Mouse (Mus musculus): Measurements from ENCODE around the gene Zc3h13. TPM values are rescaled to one million over a fixed set of nuclear protein-coding genes. Genes with fewer than 3 reads are reported as not detected.
A peak's percentile ranks its signal among the peaks of the same experiment; 100 is the strongest.

Zc3h13 gene
- polyA plus RNA-seq, 1 experiment from 2014 or later: 15.9 TPM

DNA sequence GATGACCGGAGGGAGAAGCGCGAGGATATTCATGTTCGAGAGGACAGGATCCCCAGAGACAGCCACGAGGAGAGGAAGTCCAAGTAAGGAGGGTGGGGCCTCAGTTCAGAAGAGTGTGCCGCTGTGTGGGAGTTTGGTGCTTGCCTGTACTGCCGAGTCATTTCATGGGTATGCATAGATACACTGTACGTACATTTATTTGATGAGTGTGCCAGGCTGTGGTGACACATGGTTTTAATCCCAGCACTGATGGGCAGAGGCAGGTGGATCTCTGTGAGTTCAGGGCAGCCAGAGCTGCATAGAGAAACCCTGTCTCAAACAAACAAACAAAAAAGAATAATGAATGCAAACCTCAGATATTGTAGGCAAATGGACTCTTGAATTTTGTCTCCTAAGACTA, 43.9 kb downstream of the Zc3h13 start:
- DNase-seq (ENCODE audit: low spot score) (no peak), ATAC-seq (ENCODE audit: low FRiP score, low TSS enrichment) (no peak)
- Histone ChIP-seq H3K27ac (replicated peaks) (no peak overlapping the region), H3K4me2 (replicated peaks; ENCODE audit: low read depth) (no peak overlapping the region), H3K4me1 (replicated peaks; ENCODE audit: control insufficient read depth, insufficient read depth) (no peaks in the 10 kb centered on the region), H3K36me3 (ENCODE audit: control insufficient read depth, insufficient read depth, low read length) (peaks cover 18% of the 10 kb centered on the region), H3K4me3 (ENCODE audit: low read depth, low read length) (no peak overlapping the region), H3K9ac (ENCODE audit: low read length) (no peak overlapping the region), H3K27me3 (ENCODE audit: control insufficient read depth, insufficient read depth, low read length) (no peaks in the 10 kb centered on the region), H3K9me3 (ENCODE audit: control insufficient read depth, low read length) (no peaks in the 10 kb centered on the region)
- 81% methylated on average over 8 of the region's 8 CpGs for WGBS
- TF ChIP-seq CTCF (IDR thresholded peaks at IDR 0.05; ENCODE audit: low read depth): no peak
- no peak for TF ChIP-seq EP300 (optimal IDR thresholded peaks at IDR 0.05)

DNA sequence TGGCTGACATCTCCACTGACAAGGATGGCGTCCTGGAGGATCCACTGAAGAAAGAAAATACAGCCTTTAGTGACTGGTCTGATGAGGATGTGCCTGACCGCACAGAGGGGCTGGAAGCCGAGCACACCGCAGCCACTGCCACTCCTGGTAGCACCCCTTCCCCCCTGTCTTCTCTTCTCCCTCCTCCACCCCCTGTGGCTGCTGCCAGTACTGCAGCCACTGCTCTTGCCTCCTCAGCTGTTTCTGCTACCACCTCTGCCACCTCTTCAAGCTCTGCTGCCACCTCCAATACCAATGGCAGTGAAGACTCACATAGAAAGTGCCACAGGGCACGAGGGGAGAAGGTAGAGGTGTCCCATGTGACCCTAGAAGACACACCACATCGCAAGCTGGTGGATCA, 46.4 kb downstream of the Zc3h13 start:
- no peak overlapping the region for H3K9ac ChIP-seq (ENCODE audit: low read length)
- DNase-seq (ENCODE audit: low spot score) (peak; percentile 50), ATAC-seq (ENCODE audit: low FRiP score, low TSS enrichment) (no peak)
- no peaks in the 10 kb centered on the region for H3K9me3 ChIP-seq (ENCODE audit: control insufficient read depth, low read length)
- H3K27me3 ChIP-seq (ENCODE audit: control insufficient read depth, insufficient read depth, low read length): no peaks in the 10 kb centered on the region
- no peak overlapping the region for H3K27ac ChIP-seq (replicated peaks)
- no peak overlapping the region for H3K4me2 ChIP-seq (replicated peaks; ENCODE audit: low read depth)
- no peak overlapping the region for H3K4me3 ChIP-seq (ENCODE audit: low read depth, low read length)
- H3K4me1 ChIP-seq (replicated peaks; ENCODE audit: control insufficient read depth, insufficient read depth): no peaks in the 10 kb centered on the region
- peaks cover 11% of the 10 kb centered on the region for H3K36me3 ChIP-seq (ENCODE audit: control insufficient read depth, insufficient read depth, low read length)
- 96% methylated on average over 6 of the region's 6 CpGs for WGBS
- TF ChIP-seq CTCF (IDR thresholded peaks at IDR 0.05; ENCODE audit: low read depth): peak; percentile 67
- no peak for TF ChIP-seq EP300 (optimal IDR thresholded peaks at IDR 0.05)

DNA sequence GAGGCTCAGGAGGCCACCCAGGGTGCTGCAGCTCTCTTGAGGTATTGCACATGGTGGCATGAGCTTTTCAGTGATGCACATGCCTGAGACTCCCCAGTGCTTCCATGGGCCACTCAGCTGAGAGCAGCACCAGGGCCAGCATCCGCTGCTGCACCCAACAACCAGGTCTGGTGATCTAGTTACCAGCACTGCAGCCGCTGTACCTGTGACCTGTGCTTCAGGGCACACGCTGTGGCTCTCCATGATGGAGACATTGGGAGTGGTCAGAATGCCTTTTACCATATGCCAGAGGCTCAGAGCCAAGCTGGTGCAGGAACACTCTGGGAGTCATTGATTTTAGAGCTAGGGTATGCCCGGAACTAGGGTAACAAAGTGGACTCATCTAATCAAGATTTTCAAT, 50.1 kb downstream of the Zc3h13 start:
- DNase-seq (ENCODE audit: low spot score) (no peak), ATAC-seq (ENCODE audit: low FRiP score, low TSS enrichment) (no peak)
- Histone ChIP-seq H3K27me3 (ENCODE audit: control insufficient read depth, insufficient read depth, low read length) (no peaks in the 10 kb centered on the region), H3K4me3 (ENCODE audit: low read depth, low read length) (no peak overlapping the region), H3K4me1 (replicated peaks; ENCODE audit: control insufficient read depth, insufficient read depth) (no peaks in the 10 kb centered on the region), H3K36me3 (ENCODE audit: control insufficient read depth, insufficient read depth, low read length) (peaks cover 24% of the 10 kb centered on the region), H3K27ac (replicated peaks) (no peak overlapping the region), H3K9ac (ENCODE audit: low read length) (no peak overlapping the region), H3K9me3 (ENCODE audit: control insufficient read depth, low read length) (no peaks in the 10 kb centered on the region), H3K4me2 (replicated peaks; ENCODE audit: low read depth) (no peak overlapping the region)
- no peak for TF ChIP-seq CTCF (IDR thresholded peaks at IDR 0.05; ENCODE audit: low read depth)
- no peak for TF ChIP-seq EP300 (optimal IDR thresholded peaks at IDR 0.05)
- 91% methylated on average over 4 of the region's 4 CpGs for WGBS

DNA sequence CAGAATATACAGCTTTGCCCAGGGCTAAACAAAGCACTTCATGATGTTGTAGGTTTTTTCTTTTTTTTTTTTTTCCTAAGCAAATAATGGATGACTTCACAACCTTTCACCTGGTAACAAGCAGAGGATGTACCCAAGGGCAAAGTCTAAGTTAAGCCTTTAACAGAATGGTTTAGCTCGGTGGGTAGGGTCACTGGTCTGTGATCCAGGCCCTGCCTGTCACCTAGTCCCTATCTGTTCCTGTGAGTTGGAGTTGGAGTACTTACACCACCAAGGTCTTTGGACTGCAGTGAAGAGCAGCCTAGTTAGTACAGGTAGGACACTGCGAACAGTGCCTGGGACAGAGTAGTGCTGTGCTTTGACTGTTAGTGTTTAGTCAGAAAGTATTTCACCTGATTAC, 53.7 kb downstream of the Zc3h13 start:
- Histone ChIP-seq H3K27me3 (ENCODE audit: control insufficient read depth, insufficient read depth, low read length) (no peaks in the 10 kb centered on the region), H3K9me3 (ENCODE audit: control insufficient read depth, low read length) (no peaks in the 10 kb centered on the region), H3K9ac (ENCODE audit: low read length) (no peak overlapping the region), H3K4me1 (replicated peaks; ENCODE audit: control insufficient read depth, insufficient read depth) (no peaks in the 10 kb centered on the region), H3K4me2 (replicated peaks; ENCODE audit: low read depth) (no peak overlapping the region), H3K4me3 (ENCODE audit: low read depth, low read length) (no peak overlapping the region), H3K36me3 (ENCODE audit: control insufficient read depth, insufficient read depth, low read length) (peaks cover 18% of the 10 kb centered on the region; the same call in 1 of the 2 replicates), H3K27ac (replicated peaks) (no peak overlapping the region)
- no peak for TF ChIP-seq CTCF (IDR thresholded peaks at IDR 0.05; ENCODE audit: low read depth)
- TF ChIP-seq EP300 (optimal IDR thresholded peaks at IDR 0.05): no peak
- DNase-seq (ENCODE audit: low spot score): no peak
- 93% methylated on average over 2 of the region's 2 CpGs for WGBS
- ATAC-seq (ENCODE audit: low FRiP score, low TSS enrichment): 0 out of 2 replicates have a peak, but pooled peaks have one; percentile 49

DNA sequence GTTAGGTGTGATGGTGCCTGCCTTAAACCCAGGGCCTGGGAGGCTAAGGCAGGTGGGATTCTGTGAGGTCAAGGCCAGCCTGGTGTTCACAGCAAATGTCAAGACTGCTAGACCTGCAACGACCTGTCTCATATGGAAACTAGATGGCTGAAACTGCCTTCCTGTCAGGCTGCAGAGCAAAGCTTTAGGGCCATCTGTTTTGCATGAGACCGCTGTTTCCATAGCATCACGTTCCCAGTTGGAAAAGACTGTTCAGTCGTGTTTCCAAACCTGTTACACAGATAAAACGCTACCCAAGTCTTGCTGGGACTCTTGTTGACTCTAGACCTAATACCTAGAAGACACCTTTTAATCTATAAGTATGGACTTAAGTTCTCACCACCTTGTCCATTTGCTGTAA, 61.9 kb downstream of the Zc3h13 start:
- no peaks in the 10 kb centered on the region for H3K36me3 ChIP-seq (ENCODE audit: control insufficient read depth, insufficient read depth, low read length)
- TF ChIP-seq CTCF (IDR thresholded peaks at IDR 0.05; ENCODE audit: low read depth): no peak
- no peak for TF ChIP-seq EP300 (optimal IDR thresholded peaks at IDR 0.05)
- 84% methylated on average over 5 of the region's 5 CpGs for WGBS
- H3K9ac ChIP-seq (ENCODE audit: low read length): no peak overlapping the region
- no peaks in the 10 kb centered on the region for H3K27me3 ChIP-seq (ENCODE audit: control insufficient read depth, insufficient read depth, low read length)
- DNase-seq (ENCODE audit: low spot score) (no peak), ATAC-seq (ENCODE audit: low FRiP score, low TSS enrichment) (no peak)
- H3K4me2 ChIP-seq (replicated peaks; ENCODE audit: low read depth): no peak overlapping the region
- no peaks in the 10 kb centered on the region for H3K9me3 ChIP-seq (ENCODE audit: control insufficient read depth, low read length)
- H3K27ac ChIP-seq (replicated peaks): no peak overlapping the region
- H3K4me1 ChIP-seq (replicated peaks; ENCODE audit: control insufficient read depth, insufficient read depth): no peaks in the 10 kb centered on the region
- no peak overlapping the region for H3K4me3 ChIP-seq (ENCODE audit: low read depth, low read length)

DNA sequence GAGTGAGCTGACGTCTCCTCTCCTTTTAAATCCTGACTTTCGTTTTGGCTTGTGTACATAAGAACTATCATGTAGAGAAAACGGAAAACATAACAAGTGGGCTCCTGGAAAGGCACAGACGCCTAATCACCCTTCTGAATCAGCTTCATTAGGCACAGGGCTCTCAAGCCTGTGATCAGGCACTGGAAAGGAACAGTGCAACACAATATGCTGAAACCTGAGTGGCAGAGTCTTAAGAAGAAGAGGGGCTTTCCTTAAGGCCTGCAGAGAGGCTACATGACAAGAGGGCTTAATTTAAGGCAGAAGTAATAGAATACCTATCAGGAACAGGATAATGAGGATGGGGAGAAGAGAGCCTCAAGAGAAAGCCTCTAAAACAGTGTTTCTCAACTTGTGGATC, 67.5 kb downstream of the Zc3h13 start:
- Histone ChIP-seq H3K36me3 (ENCODE audit: control insufficient read depth, insufficient read depth, low read length) (no peaks in the 10 kb centered on the region), H3K27ac (replicated peaks) (no peak overlapping the region), H3K27me3 (ENCODE audit: control insufficient read depth, insufficient read depth, low read length) (no peaks in the 10 kb centered on the region), H3K4me2 (replicated peaks; ENCODE audit: low read depth) (no peak overlapping the region), H3K4me1 (replicated peaks; ENCODE audit: control insufficient read depth, insufficient read depth) (no peaks in the 10 kb centered on the region), H3K9me3 (ENCODE audit: control insufficient read depth, low read length) (no peaks in the 10 kb centered on the region), H3K4me3 (ENCODE audit: low read depth, low read length) (no peak overlapping the region), H3K9ac (ENCODE audit: low read length) (no peak overlapping the region)
- TF ChIP-seq EP300 (optimal IDR thresholded peaks at IDR 0.05) (no peak), CTCF (IDR thresholded peaks at IDR 0.05; ENCODE audit: low read depth) (no peak)
- WGBS: 53% methylated on average over 4 of the region's 4 CpGs
- ATAC-seq (ENCODE audit: low FRiP score, low TSS enrichment) (no peak), DNase-seq (ENCODE audit: low spot score) (no peak)
